Mouse (Mus musculus): ENCODE results near the gene Eri3. TPM values are rescaled to one million over a fixed set of nuclear protein-coding genes. Genes with fewer than 3 reads are reported as not detected.

Eri3 gene
- polyA plus RNA-seq, 1 experiment from 2014 or later: 135 TPM

DNA sequence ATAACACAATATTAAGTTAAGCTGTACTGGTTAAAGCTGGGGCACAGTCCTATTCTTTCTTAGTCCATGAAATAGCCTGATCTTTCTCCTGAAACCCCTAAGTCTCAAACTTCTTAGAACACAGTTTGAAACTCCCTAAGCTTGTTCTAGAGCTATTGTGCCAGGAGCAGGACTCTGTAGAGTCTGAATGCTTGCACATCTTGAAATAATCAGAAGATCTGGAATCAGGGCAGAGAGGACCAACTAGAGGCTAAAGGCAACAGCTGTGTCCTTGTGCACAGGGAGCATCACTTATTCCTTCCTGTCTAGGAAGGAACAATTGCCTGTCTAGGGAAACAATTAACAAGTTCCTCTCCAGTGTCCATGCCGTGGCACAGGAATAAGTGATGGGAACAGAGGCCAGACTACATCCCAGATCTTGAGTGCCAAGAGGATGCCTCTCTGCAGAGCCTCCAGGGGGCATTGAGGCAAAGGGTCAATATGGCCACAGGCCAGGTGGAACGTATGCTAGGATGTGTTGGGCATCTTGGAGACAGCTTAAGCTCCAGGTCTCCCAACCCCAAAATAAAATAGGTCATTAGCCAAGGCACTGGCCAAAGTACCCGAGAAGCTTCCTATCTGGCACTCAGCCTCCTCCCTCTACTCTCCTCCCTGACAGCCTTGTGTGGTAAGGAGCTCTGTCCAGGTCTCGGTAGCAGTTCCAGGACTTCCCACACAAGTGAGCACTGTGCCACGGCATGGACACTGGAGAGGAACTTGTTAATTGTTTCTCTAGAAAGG, 56.9 kb downstream of the Eri3 start:
- no peak overlapping the region for H3K27ac ChIP-seq (ENCODE audit: low read depth, low read length)
- WGBS: 84% methylated on average over 5 of the region's 5 CpGs

DNA sequence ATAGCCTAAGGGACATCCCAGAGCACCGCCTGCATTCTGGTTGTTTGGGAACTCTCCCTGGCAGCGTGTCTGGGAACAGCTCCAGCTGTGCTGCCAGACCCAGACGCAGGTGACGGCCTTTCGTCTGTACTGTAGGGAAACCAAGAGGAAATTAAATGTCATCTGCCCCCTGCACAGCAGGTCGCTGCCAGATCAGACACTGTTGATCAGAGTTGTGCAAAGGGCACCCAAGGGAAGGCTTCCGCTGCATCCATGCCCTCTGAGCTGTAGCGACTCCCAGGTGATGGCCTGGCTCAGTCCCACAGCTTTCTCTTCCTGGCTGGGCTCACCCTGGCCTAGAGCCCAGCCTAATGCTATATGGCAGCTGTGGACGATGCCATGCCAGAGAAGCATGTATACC, 58.1 kb downstream of the Eri3 start:
- Histone ChIP-seq H3K36me3 (ENCODE audit: control insufficient read depth, insufficient read depth, low read length) (no peaks in the 10 kb centered on the region), H3K4me2 (ENCODE audit: low read depth) (no peak overlapping the region), H3K9me3 (ENCODE audit: control insufficient read depth, low read length) (no peaks in the 10 kb centered on the region), H3K9ac (ENCODE audit: low read length) (no peak overlapping the region), H3K4me3 (ENCODE audit: low read depth, low read length) (no peak overlapping the region), H3K27ac (ENCODE audit: low read depth, low read length) (no peak overlapping the region), H3K27me3 (ENCODE audit: control insufficient read depth, insufficient read depth, low read length) (no peaks in the 10 kb centered on the region), H3K4me1 (ENCODE audit: control insufficient read depth, insufficient read depth, low read length) (peaks cover 29% of the 10 kb centered on the region)
- ATAC-seq (ENCODE audit: insufficient read depth, low FRiP score, low TSS enrichment): no peak
- 75% methylated on average over 9 of the region's 9 CpGs for WGBS
- DNase-seq (ENCODE audit: low spot score): no peak

More for the DNA sequence above, 56.9 kb downstream of the Eri3 start:
- Histone ChIP-seq H3K4me2 (ENCODE audit: low read depth) (no peak overlapping the region), H3K9me3 (ENCODE audit: control insufficient read depth, low read length) (no peaks in the 10 kb centered on the region), H3K9ac (ENCODE audit: low read length) (no peak overlapping the region), H3K4me3 (ENCODE audit: low read depth, low read length) (no peak overlapping the region), H3K36me3 (ENCODE audit: control insufficient read depth, insufficient read depth, low read length) (no peaks in the 10 kb centered on the region), H3K4me1 (ENCODE audit: control insufficient read depth, insufficient read depth, low read length) (peaks cover 29% of the 10 kb centered on the region), H3K27me3 (ENCODE audit: control insufficient read depth, insufficient read depth, low read length) (no peaks in the 10 kb centered on the region)
- DNase-seq (ENCODE audit: low spot score) (no peak), ATAC-seq (ENCODE audit: insufficient read depth, low FRiP score, low TSS enrichment) (no peak)

DNA sequence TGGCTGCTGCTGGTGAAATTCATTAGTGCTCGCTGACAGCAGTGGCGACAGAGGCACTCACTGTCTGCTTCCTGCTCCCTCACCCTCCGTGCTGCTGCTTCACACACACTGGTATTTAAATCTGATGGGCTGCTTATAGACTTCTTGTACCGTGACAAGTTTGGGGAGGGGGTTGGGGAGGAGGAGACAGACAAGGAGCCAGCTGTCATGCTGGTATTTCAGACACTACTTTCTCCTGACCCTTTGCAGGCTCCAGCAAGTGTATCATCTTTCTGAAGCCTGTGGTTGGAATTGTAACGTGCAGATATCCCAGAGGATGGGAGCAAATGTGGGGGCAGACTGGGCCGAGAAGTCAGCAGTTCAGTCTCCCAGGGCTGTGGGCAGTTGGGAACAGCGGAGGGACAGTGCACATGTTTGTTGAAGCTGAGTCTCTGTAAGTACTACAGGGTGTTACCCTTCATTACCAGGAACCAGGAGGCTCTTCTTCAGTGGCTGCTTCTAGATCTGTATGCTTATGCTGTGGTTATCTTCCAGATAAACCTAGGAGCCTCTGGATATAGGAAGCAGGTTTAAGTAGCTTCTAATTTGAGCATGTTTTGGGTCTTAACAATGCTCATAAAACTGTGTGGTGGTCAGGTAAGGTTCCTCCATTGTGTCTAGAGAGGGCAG, 59.3 kb downstream of the Eri3 start:
- Histone ChIP-seq H3K4me1 (ENCODE audit: control insufficient read depth, insufficient read depth, low read length) (peaks cover 22% of the 10 kb centered on the region), H3K27me3 (ENCODE audit: control insufficient read depth, insufficient read depth, low read length) (no peaks in the 10 kb centered on the region), H3K4me2 (ENCODE audit: low read depth) (no peak overlapping the region), H3K27ac (ENCODE audit: low read depth, low read length) (no peak overlapping the region), H3K9ac (ENCODE audit: low read length) (no peak overlapping the region), H3K4me3 (ENCODE audit: low read depth, low read length) (no peak overlapping the region), H3K36me3 (ENCODE audit: control insufficient read depth, insufficient read depth, low read length) (no peaks in the 10 kb centered on the region), H3K9me3 (ENCODE audit: control insufficient read depth, low read length) (no peaks in the 10 kb centered on the region)
- DNase-seq (ENCODE audit: low spot score) (peak; percentile 44), ATAC-seq (ENCODE audit: insufficient read depth, low FRiP score, low TSS enrichment) (no peak)
- 55% methylated on average over 7 of the region's 7 CpGs for WGBS

DNA sequence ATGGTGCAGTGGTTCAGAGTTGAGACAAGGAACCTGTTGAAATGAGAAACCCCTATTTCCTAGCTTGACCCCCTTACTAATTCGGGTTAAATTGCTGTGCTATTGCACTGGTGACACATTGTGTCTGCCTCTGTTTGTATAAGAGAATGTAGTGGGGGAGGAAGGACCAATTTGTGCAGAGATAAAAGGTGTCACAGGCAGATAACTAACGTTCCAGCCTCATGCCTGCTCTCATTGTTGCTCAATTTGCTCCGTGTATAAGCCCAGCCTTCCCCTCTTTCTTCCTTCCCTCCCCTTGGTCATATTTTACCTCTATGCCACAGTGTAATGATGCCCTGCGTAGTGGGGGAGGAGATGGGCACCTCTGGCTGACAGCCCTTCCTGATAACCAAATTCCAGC, 61.2 kb downstream of the Eri3 start:
- Histone ChIP-seq H3K9ac (ENCODE audit: low read length) (no peak overlapping the region), H3K4me2 (ENCODE audit: low read depth) (no peak overlapping the region), H3K9me3 (ENCODE audit: control insufficient read depth, low read length) (no peaks in the 10 kb centered on the region), H3K36me3 (ENCODE audit: control insufficient read depth, insufficient read depth, low read length) (no peaks in the 10 kb centered on the region), H3K27me3 (ENCODE audit: control insufficient read depth, insufficient read depth, low read length) (no peaks in the 10 kb centered on the region), H3K27ac (ENCODE audit: low read depth, low read length) (no peak overlapping the region), H3K4me3 (ENCODE audit: low read depth, low read length) (no peak overlapping the region), H3K4me1 (ENCODE audit: control insufficient read depth, insufficient read depth, low read length) (peaks cover 4% of the 10 kb centered on the region; the same call in 1 of the 2 replicates)
- DNase-seq (ENCODE audit: low spot score) (no peak), ATAC-seq (ENCODE audit: insufficient read depth, low FRiP score, low TSS enrichment) (no peak)
- WGBS: 51% methylated on average over 4 of the region's 4 CpGs

DNA sequence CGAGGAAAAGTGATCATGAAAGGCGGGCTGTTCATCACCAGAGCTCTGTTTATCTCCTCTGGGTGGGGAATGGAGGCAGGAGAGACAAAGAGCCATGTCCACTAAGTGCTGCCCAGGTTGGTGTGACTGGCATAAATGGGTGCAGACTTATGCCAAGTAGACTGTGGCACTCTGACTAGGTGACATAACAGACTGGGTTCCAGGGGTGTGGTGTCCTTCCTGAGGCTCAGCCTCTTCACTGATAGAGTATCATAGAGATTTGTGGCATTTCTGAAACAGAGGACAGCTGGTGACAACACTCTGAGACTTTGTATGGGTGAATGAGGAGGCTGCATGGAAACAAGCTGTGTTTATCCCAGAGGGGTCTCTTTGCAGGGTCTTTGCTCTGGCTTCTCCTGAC, 61.6 kb downstream of the Eri3 start:
- ATAC-seq (ENCODE audit: insufficient read depth, low FRiP score, low TSS enrichment) (no peak), DNase-seq (ENCODE audit: low spot score) (no peak)
- H3K27ac ChIP-seq (ENCODE audit: low read depth, low read length): no peak overlapping the region
- no peaks in the 10 kb centered on the region for H3K36me3 ChIP-seq (ENCODE audit: control insufficient read depth, insufficient read depth, low read length)
- no peaks in the 10 kb centered on the region for H3K9me3 ChIP-seq (ENCODE audit: control insufficient read depth, low read length)
- no peak overlapping the region for H3K4me2 ChIP-seq (ENCODE audit: low read depth)
- H3K4me3 ChIP-seq (ENCODE audit: low read depth, low read length): no peak overlapping the region
- WGBS: 57% methylated on average over 2 of the region's 2 CpGs
- H3K4me1 ChIP-seq (ENCODE audit: control insufficient read depth, insufficient read depth, low read length): 0 out of 2 replicates have a peak, but pooled peaks cover 2% of the 10 kb centered on the region
- H3K9ac ChIP-seq (ENCODE audit: low read length): no peak overlapping the region
- no peaks in the 10 kb centered on the region for H3K27me3 ChIP-seq (ENCODE audit: control insufficient read depth, insufficient read depth, low read length)

DNA sequence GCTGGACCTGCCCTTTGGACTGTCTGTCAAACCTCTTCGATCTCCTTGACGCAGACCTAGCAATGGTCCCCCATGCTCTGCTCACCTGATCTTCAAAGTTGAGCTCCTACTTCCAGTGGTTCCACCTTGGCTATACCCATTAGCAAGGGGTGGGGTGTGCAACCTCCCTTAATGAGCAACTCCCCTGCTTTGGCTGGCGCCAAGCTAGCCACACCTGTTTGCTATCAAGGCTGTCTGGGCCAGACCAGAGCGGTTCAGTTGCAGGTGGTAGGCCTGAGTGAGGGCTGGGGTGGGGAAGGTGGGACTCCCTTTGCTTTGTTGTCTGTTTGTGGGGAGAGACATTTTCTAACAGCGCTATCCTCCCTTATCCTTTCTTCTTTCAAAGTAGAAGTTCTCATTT, 62.5 kb downstream of the Eri3 start:
- no peaks in the 10 kb centered on the region for H3K36me3 ChIP-seq (ENCODE audit: control insufficient read depth, insufficient read depth, low read length)
- H3K27me3 ChIP-seq (ENCODE audit: control insufficient read depth, insufficient read depth, low read length): no peaks in the 10 kb centered on the region
- WGBS: 91% methylated on average over 5 of the region's 5 CpGs
- H3K9ac ChIP-seq (ENCODE audit: low read length): no peak overlapping the region
- DNase-seq (ENCODE audit: low spot score) (no peak), ATAC-seq (ENCODE audit: insufficient read depth, low FRiP score, low TSS enrichment) (no peak)
- H3K4me1 ChIP-seq (ENCODE audit: control insufficient read depth, insufficient read depth, low read length): 0 out of 2 replicates have a peak, but pooled peaks cover 2% of the 10 kb centered on the region
- no peak overlapping the region for H3K4me2 ChIP-seq (ENCODE audit: low read depth)
- no peak overlapping the region for H3K27ac ChIP-seq (ENCODE audit: low read depth, low read length)
- H3K4me3 ChIP-seq (ENCODE audit: low read depth, low read length): no peak overlapping the region
- no peaks in the 10 kb centered on the region for H3K9me3 ChIP-seq (ENCODE audit: control insufficient read depth, low read length)

DNA sequence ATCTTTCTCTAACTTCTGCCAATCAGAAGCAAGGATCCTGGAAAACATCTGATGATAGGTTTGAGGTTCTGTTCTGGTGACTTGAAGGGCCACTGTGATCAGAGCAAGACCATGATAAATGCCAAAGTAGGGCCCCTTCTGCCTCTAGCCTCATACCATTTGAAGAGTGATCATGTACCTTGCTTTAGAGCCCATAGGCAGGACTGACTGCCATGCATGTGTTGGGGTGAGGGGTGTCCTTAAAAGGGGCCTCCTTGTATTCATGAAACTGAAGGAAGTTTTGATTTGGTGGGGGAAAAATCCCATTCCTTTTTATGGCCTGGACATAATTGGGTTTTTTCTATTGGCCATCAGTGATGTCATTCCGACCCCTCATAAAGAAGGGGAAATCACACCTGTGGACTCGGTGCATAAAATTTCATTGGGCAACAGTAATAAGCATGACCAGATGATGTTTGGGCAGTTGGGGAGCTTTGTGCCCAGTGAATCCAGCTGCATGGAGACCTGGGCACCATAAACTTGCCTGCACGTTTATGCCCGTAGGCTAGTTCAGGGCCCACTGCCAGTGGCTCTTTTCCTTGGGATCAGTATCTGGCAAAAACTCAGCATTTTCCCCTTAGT, 63.1 kb downstream of the Eri3 start:
- Histone ChIP-seq H3K4me1 (ENCODE audit: control insufficient read depth, insufficient read depth, low read length) (0 out of 2 replicates have a peak, but pooled peaks cover 2% of the 10 kb centered on the region), H3K9me3 (ENCODE audit: control insufficient read depth, low read length) (no peaks in the 10 kb centered on the region), H3K27ac (ENCODE audit: low read depth, low read length) (no peak overlapping the region), H3K36me3 (ENCODE audit: control insufficient read depth, insufficient read depth, low read length) (no peaks in the 10 kb centered on the region), H3K4me2 (ENCODE audit: low read depth) (no peak overlapping the region), H3K4me3 (ENCODE audit: low read depth, low read length) (no peak overlapping the region), H3K27me3 (ENCODE audit: control insufficient read depth, insufficient read depth, low read length) (no peaks in the 10 kb centered on the region), H3K9ac (ENCODE audit: low read length) (no peak overlapping the region)
- no peak for ATAC-seq (ENCODE audit: insufficient read depth, low FRiP score, low TSS enrichment)
- WGBS: 86% methylated on average over 4 of the region's 4 CpGs
- DNase-seq (ENCODE audit: low spot score): no peak

DNA sequence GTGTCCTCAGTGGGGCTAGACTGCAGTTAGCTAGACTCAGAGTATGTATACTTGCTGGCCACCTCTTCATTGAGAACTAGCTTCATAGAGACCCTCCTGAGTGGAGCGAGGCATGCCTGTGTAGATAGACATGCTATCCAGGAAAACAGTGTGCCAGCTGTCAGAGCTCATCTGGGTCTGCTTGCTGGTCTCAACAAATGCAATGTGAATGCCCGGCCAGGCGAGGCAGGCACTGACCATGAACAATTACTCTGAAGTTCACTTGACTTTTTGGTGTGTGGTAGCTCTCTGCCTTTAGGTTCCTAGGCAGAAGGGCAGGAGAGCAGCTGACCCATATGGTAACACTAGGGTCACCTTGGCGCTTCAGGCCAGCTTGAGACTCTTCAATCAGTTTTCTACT, 66.4 kb downstream of the Eri3 start:
- Histone ChIP-seq H3K9ac (ENCODE audit: low read length) (no peak overlapping the region), H3K36me3 (ENCODE audit: control insufficient read depth, insufficient read depth, low read length) (no peaks in the 10 kb centered on the region), H3K4me1 (ENCODE audit: control insufficient read depth, insufficient read depth, low read length) (no peaks in the 10 kb centered on the region), H3K27me3 (ENCODE audit: control insufficient read depth, insufficient read depth, low read length) (no peaks in the 10 kb centered on the region), H3K27ac (ENCODE audit: low read depth, low read length) (no peak overlapping the region), H3K4me2 (ENCODE audit: low read depth) (no peak overlapping the region), H3K4me3 (ENCODE audit: low read depth, low read length) (no peak overlapping the region), H3K9me3 (ENCODE audit: control insufficient read depth, low read length) (no peaks in the 10 kb centered on the region)
- WGBS: 88% methylated on average over 4 of the region's 4 CpGs
- DNase-seq (ENCODE audit: low spot score) (no peak), ATAC-seq (ENCODE audit: insufficient read depth, low FRiP score, low TSS enrichment) (no peak)
